ENCODE assay signal across 24 mouse cellular contexts in genomic region chr10:21482055-21482454, GRCm38 (mm10).
DNase-seq lines count a peak whose midpoint lies in the region; ATAC-seq and TF ChIP-seq lines count a peak whose summit lies in the region.
"Had no signal": no experiment of that assay in that cellular context is flagged by ENCODE, and none has a peak within 500 bp of the region (broad histone marks: within the 10 kb centered on the region; RNA-seq: fewer than 3 reads in every experiment).

No protein-coding gene starts in this region.

- H3K27me3 ChIP-seq in heart, embryonic 12.5 days (replicated peaks) = no peaks in the 10 kb centered on the region
- H3K27me3 ChIP-seq in midbrain, embryonic 10.5 days (ENCODE audit: low read depth, poor library complexity, severe bottlenecking) = no peaks in the 10 kb centered on the region
- H3K27me3 ChIP-seq in midbrain, embryonic 15.5 days (replicated peaks) = no peaks in the 10 kb centered on the region
- no peaks in the 10 kb centered on the region for H3K27me3 ChIP-seq in liver, embryonic 14.5 days (ENCODE audit: control insufficient read depth, insufficient read depth, low read length)
- H3K27me3 ChIP-seq in intestine, embryonic 15.5 days (replicated peaks) = no peaks in the 10 kb centered on the region
- H3K27me3 ChIP-seq: embryonic facial prominence, embryonic 13.5 days; forebrain, embryonic 13.5 days; hindbrain, embryonic 15.5 days; kidney, embryonic 15.5 days had no signal

- TF ChIP-seq CTCF in liver, embryonic 14.5 days (IDR thresholded peaks at IDR 0.05; ENCODE audit: low read depth) = no peak

- peak overlapping the region; percentile 10; the same call in 1 of the 2 replicates for H3K4me2 ChIP-seq in heart, embryonic 12.5 days
- H3K4me2 ChIP-seq in midbrain, embryonic 15.5 days = no peak overlapping the region
- no peak overlapping the region for H3K4me2 ChIP-seq in liver, embryonic 14.5 days (ENCODE audit: low read depth)
- no peak overlapping the region for H3K4me2 ChIP-seq in intestine, embryonic 15.5 days (replicated peaks)
- H3K4me2 ChIP-seq: embryonic facial prominence, embryonic 13.5 days; forebrain, embryonic 13.5 days; hindbrain, embryonic 15.5 days; kidney, embryonic 15.5 days had no signal

- no peaks in the 10 kb centered on the region; the same call in 1 of the 2 replicates for H3K4me1 ChIP-seq in heart, embryonic 12.5 days (replicated peaks)
- H3K4me1 ChIP-seq in midbrain, embryonic 10.5 days = peaks cover 5% of the 10 kb centered on the region; the same call in 1 of the 2 replicates
- peaks cover 4% of the 10 kb centered on the region; the same call in 1 of the 2 replicates for H3K4me1 ChIP-seq in midbrain, embryonic 15.5 days
- 0 out of 4 replicates have a peak, but pooled peaks cover 0 to 4% of the 10 kb centered on the region in 2 experiments for H3K4me1 ChIP-seq in liver, embryonic 14.5 days (replicated peaks; ENCODE audit: control insufficient read depth in 2 of 2, insufficient read depth in 2 of 2, low read length in 1 of 2)
- H3K4me1 ChIP-seq in intestine, embryonic 15.5 days (replicated peaks) = no peaks in the 10 kb centered on the region
- H3K4me1 ChIP-seq: embryonic facial prominence, embryonic 13.5 days; forebrain, embryonic 13.5 days; hindbrain, embryonic 15.5 days; kidney, embryonic 15.5 days had no signal

- no peaks in the 10 kb centered on the region for H3K36me3 ChIP-seq in heart, embryonic 12.5 days
- H3K36me3 ChIP-seq in midbrain, embryonic 10.5 days = no peaks in the 10 kb centered on the region
- no peaks in the 10 kb centered on the region for H3K36me3 ChIP-seq in midbrain, embryonic 15.5 days (replicated peaks)
- no peaks in the 10 kb centered on the region for H3K36me3 ChIP-seq in liver, embryonic 14.5 days (replicated peaks; ENCODE audit: control insufficient read depth, insufficient read depth, low read depth)
- no peaks in the 10 kb centered on the region for H3K36me3 ChIP-seq in intestine, embryonic 15.5 days
- H3K36me3 ChIP-seq: embryonic facial prominence, embryonic 13.5 days; hindbrain, embryonic 15.5 days; kidney, embryonic 15.5 days had no signal

- no peak overlapping the region for H3K4me3 ChIP-seq in heart, embryonic 12.5 days
- H3K4me3 ChIP-seq in midbrain, embryonic 10.5 days = no peak overlapping the region
- H3K4me3 ChIP-seq in midbrain, embryonic 15.5 days = no peak overlapping the region
- H3K4me3 ChIP-seq in liver, embryonic 14.5 days (ENCODE audit: insufficient read depth in 1 of 2, low read depth in 2 of 2, low read length in 2 of 2) = no peak overlapping the region
- H3K4me3 ChIP-seq in intestine, embryonic 15.5 days (replicated peaks) = no peak overlapping the region
- H3K4me3 ChIP-seq: embryonic facial prominence, embryonic 13.5 days; erythroblast, embryonic 14.5 days; forebrain, embryonic 13.5 days; hindbrain, embryonic 15.5 days; kidney, embryonic 15.5 days had no signal

- ATAC-seq in heart, embryonic 12.5 days (ENCODE audit: insufficient number of reproducible peaks, low FRiP score) = no peak
- ATAC-seq in midbrain, embryonic 15.5 days (replicated peaks) = no peak
- ATAC-seq in liver, embryonic 14.5 days (ENCODE audit: insufficient read depth) = peak; percentile 65; the same call in 1 of the 2 replicates
- no peak for ATAC-seq in intestine, embryonic 15.5 days
- ATAC-seq: forebrain, embryonic 13.5 days; intestine, postnatal 0 days; midbrain, embryonic 16.5 days had no signal

- H3K9ac ChIP-seq in heart, embryonic 12.5 days = no peak overlapping the region
- no peak overlapping the region for H3K9ac ChIP-seq in midbrain, embryonic 15.5 days
- H3K9ac ChIP-seq in liver, embryonic 14.5 days (replicated peaks) = no peak overlapping the region
- H3K9ac ChIP-seq in intestine, embryonic 15.5 days = no peak overlapping the region
- H3K9ac ChIP-seq: embryonic facial prominence, embryonic 13.5 days; forebrain, embryonic 13.5 days; hindbrain, embryonic 15.5 days; kidney, embryonic 15.5 days had no signal

- TF ChIP-seq EP300 in liver, embryonic 14.5 days (IDR thresholded peaks at IDR 0.05; ENCODE audit: low read depth) = no peak

- WGBS in heart, embryonic 12.5 days = 45% methylated on average over 4 of the region's 4 CpGs
- 76% methylated on average over 4 of the region's 4 CpGs for WGBS in midbrain, embryonic 10.5 days
- 54% methylated on average over 4 of the region's 4 CpGs for WGBS in midbrain, embryonic 15.5 days
- 11% methylated on average over 4 of the region's 4 CpGs for WGBS in liver, embryonic 14.5 days (ENCODE audit: insufficient replicate concordance)
- WGBS in intestine, embryonic 15.5 days = 45% methylated on average over 4 of the region's 4 CpGs

- no peak for DNase-seq in heart, adult 18-20 months
- DNase-seq in midbrain, embryonic 10.5 days (ENCODE audit: low spot score) = peak; percentile 26
- DNase-seq in liver, embryonic 14.5 days (ENCODE audit: low read depth in 3 of 3, low spot score in 3 of 3) = peak in 2 of 3 experiments; percentile 12
- no peak for DNase-seq in cerebellum, postnatal 14 days
- DNase-seq: cerebellum, adult 18-20 months; cerebellum, postnatal 36 days; embryo, embryonic 11 days; gastrocnemius, postnatal 36 days; layer of hippocampus, postnatal 36 days; lung, adult 18-20 months; lung, postnatal 14 days; right cerebral cortex, adult 18-20 months; thymus, adult 18-20 months; thymus, postnatal 36 days had no signal

- H3K27ac ChIP-seq in heart, embryonic 12.5 days (ENCODE audit: poor library complexity, severe bottlenecking) = no peak overlapping the region
- H3K27ac ChIP-seq in midbrain, embryonic 10.5 days (replicated peaks) = no peak overlapping the region
- H3K27ac ChIP-seq in midbrain, embryonic 15.5 days = no peak overlapping the region
- no peak overlapping the region for H3K27ac ChIP-seq in liver, embryonic 14.5 days
- H3K27ac ChIP-seq in intestine, embryonic 15.5 days = no peak overlapping the region
- H3K27ac ChIP-seq: embryonic facial prominence, embryonic 13.5 days; forebrain, embryonic 13.5 days; hindbrain, embryonic 15.5 days; kidney, embryonic 15.5 days had no signal

- 0 out of 2 replicates have a peak, but pooled peaks cover 5% of the 10 kb centered on the region for H3K9me3 ChIP-seq in heart, embryonic 12.5 days (replicated peaks)
- H3K9me3 ChIP-seq in midbrain, embryonic 10.5 days (replicated peaks) = no peaks in the 10 kb centered on the region; the same call in 1 of the 2 replicates
- no peaks in the 10 kb centered on the region for H3K9me3 ChIP-seq in midbrain, embryonic 15.5 days
- H3K9me3 ChIP-seq in liver, embryonic 14.5 days (ENCODE audit: control insufficient read depth, low read length) = no peaks in the 10 kb centered on the region
- no peaks in the 10 kb centered on the region for H3K9me3 ChIP-seq in intestine, embryonic 15.5 days
- H3K9me3 ChIP-seq: embryonic facial prominence, embryonic 13.5 days; forebrain, embryonic 13.5 days; hindbrain, embryonic 15.5 days; kidney, embryonic 15.5 days had no signal

Comparison
In these comparisons a context has a peak if more than half of its experiments do, and no peak if none do; other contexts are left out.
1. DNase-seq: peak in midbrain, embryonic 10.5 days (single experiment) and liver, embryonic 14.5 days (2 of 3); none in heart, adult 18-20 months (0 of 2) and cerebellum, postnatal 14 days (0 of 2).